In the genomic region with DNA sequence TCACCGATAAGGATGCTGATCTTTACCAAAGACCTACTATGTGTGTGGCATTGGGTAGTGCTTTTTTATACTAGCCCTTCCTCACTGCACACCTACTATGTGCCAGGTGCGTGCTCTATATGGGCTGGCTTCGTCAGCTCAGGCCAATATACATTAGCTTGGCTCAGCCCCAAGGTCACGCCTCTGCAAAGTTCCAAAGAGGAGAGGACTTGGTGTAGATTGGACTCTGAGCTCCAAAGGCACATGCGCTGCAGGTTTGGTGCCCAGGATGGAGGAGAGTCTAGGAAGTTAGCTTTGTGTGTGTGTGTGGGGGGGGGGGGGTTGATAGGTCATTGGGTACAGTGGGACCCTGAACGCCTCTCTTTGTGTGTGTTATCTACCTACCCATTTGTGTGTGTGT, we compare ENCODE assay signal across 23 mouse cellular contexts. TPM values are rescaled to one million over a fixed set of nuclear protein-coding genes. Genes with fewer than 3 reads are reported as not detected.
DNase-seq lines count a peak whose midpoint lies in the region; ATAC-seq and TF ChIP-seq lines count a peak whose summit lies in the region.
"Had no signal": no experiment of that assay in that cellular context is flagged by ENCODE, and none has a peak within 500 bp of the region (broad histone marks: within the 10 kb centered on the region; RNA-seq: fewer than 3 reads in every experiment).

No protein-coding gene starts in this region.

- no peak overlapping the region for H3K9ac ChIP-seq in lung, embryonic 14.5 days
- H3K9ac ChIP-seq in CH12.LX (ENCODE audit: insufficient read depth, low read depth), result no peak overlapping the region
- H3K9ac ChIP-seq: forebrain, embryonic 15.5 days; liver, embryonic 15.5 days had no signal

- H3K79me2 ChIP-seq in CH12.LX (replicated peaks; ENCODE audit: control insufficient read depth, extremely low read depth, insufficient read depth, poor library complexity, severe bottlenecking), result no peaks in the 10 kb centered on the region

- TF ChIP-seq POLR2A in CH12.LX (IDR thresholded peaks at IDR 0.05; ENCODE audit: low read depth, low read length), result no peak

- no peak overlapping the region for H3K27ac ChIP-seq in lung, embryonic 14.5 days (ENCODE audit: low read depth)
- H3K27ac ChIP-seq in CH12.LX (ENCODE audit: insufficient read depth, low read depth), result no peak overlapping the region
- H3K27ac ChIP-seq: forebrain, embryonic 15.5 days; hindbrain, postnatal 0 days; kidney, postnatal 0 days; limb, embryonic 10.5 days; liver, embryonic 15.5 days; macrophage had no signal

- DNase-seq in lung, embryonic 14.5 days, result peak; percentile 17
- DNase-seq in lung, postnatal 14 days, result no peak
- no peak for DNase-seq in CH12.LX (ENCODE audit: extremely low read depth)
- DNase-seq in large intestine, adult 2 months (ENCODE audit: low read depth, low spot score), result peak; percentile 42
- DNase-seq in kidney, postnatal 10 days, result no peak
- DNase-seq in layer of hippocampus, postnatal 10 days (ENCODE audit: low spot score in 2 of 2), result no peak
- DNase-seq: adrenal gland, postnatal 25 days; gastrocnemius, postnatal 14 days; heart, adult 11 months; kidney, adult 18-20 months; liver; right cerebral cortex, postnatal 14 days; thymus, postnatal 25 days had no signal

- dilution Hi-C loops in CH12.LX (cut with MboI; ENCODE audit: extremely low pct_ligation_motif_present, extremely low pct_unique_long_range_greater_than_20kb, low sequenced_read_pairs), result no loop called here

- TF ChIP-seq RAD21 in CH12.LX (IDR thresholded peaks at IDR 0.05; ENCODE audit: low read depth, low read length), result no peak

- H3K36me3 ChIP-seq in lung, embryonic 14.5 days (ENCODE audit: insufficient read depth), result no peaks in the 10 kb centered on the region
- H3K36me3 ChIP-seq in CH12.LX (replicated peaks in 1 of 2; ENCODE audit: control insufficient read depth in 1 of 2, insufficient read depth in 1 of 2, low read length in 1 of 2) (no peaks in the 10 kb centered on the region), E14TG2a.4 (ENCODE audit: insufficient read depth, low read length) (no peaks in the 10 kb centered on the region)
- H3K36me3 ChIP-seq: forebrain, embryonic 15.5 days; limb, embryonic 10.5 days; liver, embryonic 15.5 days had no signal

- no peak for ATAC-seq in lung, embryonic 14.5 days (ENCODE audit: insufficient read depth)

- no peak for TF ChIP-seq CTCF in lung, embryonic 14.5 days (IDR thresholded peaks at IDR 0.05; ENCODE audit: low read depth)
- no peak for TF ChIP-seq CTCF in CH12.LX (conservative IDR thresholded peaks at IDR 0.05 in 1 of 2, IDR thresholded peaks at IDR 0.05 in 1 of 2; ENCODE audit: low read depth in 2 of 2, low read length in 2 of 2)
- TF ChIP-seq CTCF in E14TG2a.4 (conservative IDR thresholded peaks at IDR 0.05; ENCODE audit: low read length), result no peak

- no peaks in the 10 kb centered on the region for H3K4me1 ChIP-seq in lung, embryonic 14.5 days (ENCODE audit: insufficient read depth)
- H3K4me1 ChIP-seq in CH12.LX (ENCODE audit: control insufficient read depth in 1 of 2, insufficient read depth in 2 of 2), result no peaks in the 10 kb centered on the region
- H3K4me1 ChIP-seq in E14TG2a.4 (replicated peaks; ENCODE audit: low read depth, low read length), result peaks cover 34% of the 10 kb centered on the region
- H3K4me1 ChIP-seq: liver, embryonic 15.5 days had no signal

- no peak for TF ChIP-seq EP300 in CH12.LX (IDR thresholded peaks at IDR 0.05; ENCODE audit: low read length)

- in situ Hi-C loops in CH12.LX (cut with MboI; ENCODE audit: low pct_ligation_motif_present, low pct_unique_long_range_greater_than_20kb, low sequenced_read_pairs), result no loop called here

- H3K27me3 ChIP-seq in lung, embryonic 14.5 days (ENCODE audit: insufficient read depth, low read length), result no peaks in the 10 kb centered on the region; the same call in 1 of the 2 replicates
- H3K27me3 ChIP-seq in CH12.LX (replicated peaks) (peaks cover 82% of the 10 kb centered on the region), E14TG2a.4 (ENCODE audit: insufficient read depth, low read length) (peaks cover 12% of the 10 kb centered on the region)
- H3K27me3 ChIP-seq: forebrain, embryonic 15.5 days; liver, embryonic 15.5 days had no signal

- H3K4me3 ChIP-seq in lung, embryonic 14.5 days (ENCODE audit: low read depth, low read length), result no peak overlapping the region
- no peak overlapping the region for H3K4me3 ChIP-seq in CH12.LX (replicated peaks in 1 of 3; ENCODE audit: low read depth in 2 of 3, low read length in 2 of 3, poor library complexity in 1 of 3)
- H3K4me3 ChIP-seq in E14TG2a.4 (replicated peaks; ENCODE audit: low read length), result peak overlapping the region; percentile 46; the same call in 1 of the 2 replicates
- H3K4me3 ChIP-seq: forebrain, embryonic 15.5 days; liver, embryonic 15.5 days had no signal

- no peak overlapping the region for H3K4me2 ChIP-seq in lung, embryonic 14.5 days
- no peak overlapping the region for H3K4me2 ChIP-seq in CH12.LX (ENCODE audit: insufficient read depth, low read depth, poor library complexity, severe bottlenecking)
- H3K4me2 ChIP-seq: heart, embryonic 11.5 days; liver, embryonic 15.5 days had no signal

- no peaks in the 10 kb centered on the region for H3K9me3 ChIP-seq in lung, embryonic 14.5 days (ENCODE audit: low read depth, low read length)
- H3K9me3 ChIP-seq in CH12.LX (replicated peaks; ENCODE audit: low read length), result no peaks in the 10 kb centered on the region
- no peaks in the 10 kb centered on the region for H3K9me3 ChIP-seq in E14TG2a.4 (ENCODE audit: low read length)
- H3K9me3 ChIP-seq: forebrain, embryonic 15.5 days; limb, embryonic 10.5 days; liver, embryonic 15.5 days had no signal

- WGBS in lung, embryonic 14.5 days, result 66% methylated on average over 6 of the region's 6 CpGs
- WGBS in large intestine, adult 2 months, result 31% methylated on average over 6 of the region's 6 CpGs

TF ChIP-seq in CH12.LX, 34 proteins besides CTCF, POLR2A, EP300 and RAD21:
- TF ChIP-seq E2F4 (IDR thresholded peaks at IDR 0.05; ENCODE audit: insufficient replicate concordance, low read depth, low read length) (no peak), ZC3H11A (IDR thresholded peaks at IDR 0.05; ENCODE audit: low read depth, low read length) (no peak), KAT2A (IDR thresholded peaks at IDR 0.05; ENCODE audit: insufficient replicate concordance, low read length) (no peak), MEF2A (IDR thresholded peaks at IDR 0.05; ENCODE audit: borderline replicate concordance, low read depth, low read length) (no peak), JUND (conservative IDR thresholded peaks at IDR 0.05; ENCODE audit: low read depth, low read length) (no peak), ZKSCAN1 (IDR thresholded peaks at IDR 0.05; ENCODE audit: borderline replicate concordance, low read depth, low read length) (0 out of 2 replicates have a peak, but pooled peaks have one; percentile 9), UBTF (IDR thresholded peaks at IDR 0.05; ENCODE audit: low read depth, low read length) (no peak), MAX (IDR thresholded peaks at IDR 0.05; ENCODE audit: low read length) (no peak)
TF ChIP-seq in CH12.LX: peak in this region for 1.

RNA-seq across cellular contexts. Expression of a gene that starts 17.6 kb away (rescaled TPM):
- 46.0 and 53.0 TPM in 2 replicates for polyA plus RNA-seq in lung, embryonic 14.5 days (2014; fragmentation: Nextera tagmentation; extraction: Ambion mirVana)
- not detected in 2 replicates for total RNA-seq in CH12.LX (2012; rRNA removed)
- not detected in 2 replicates for total RNA-seq in CH12.LX (2014; rRNA removed)
- not detected in 2 replicates for polyA plus RNA-seq in CH12.LX (2012; ENCODE audit: insufficient read length, low read depth)
- polyA plus RNA-seq in large intestine, adult 2 months (2012; rRNA removed), result 112 and 139 TPM in 2 replicates
- total RNA-seq in layer of hippocampus, postnatal 10 days (2021), result 10 to 100 TPM; 32.3 to 35.4 TPM
- polyA plus RNA-seq: C2C12 had no signal

RNA-seq across cellular contexts. Expression of a gene that starts 24.5 kb away (rescaled TPM):
- 27.3 TPM in 2 replicates for polyA plus RNA-seq in lung, embryonic 14.5 days (2014; fragmentation: Nextera tagmentation; extraction: Ambion mirVana)
- total RNA-seq in CH12.LX (2012; rRNA removed) (not detected in 2 replicates), CH12.LX (2014; rRNA removed) (not detected in 2 replicates)
- polyA plus RNA-seq in CH12.LX (2012; ENCODE audit: insufficient read length, low read depth), result not detected in 2 replicates
- 90.7 and 119 TPM in 2 replicates for polyA plus RNA-seq in large intestine, adult 2 months (2012; rRNA removed)
- 10 to 100 TPM; 33.6 to 33.7 TPM for total RNA-seq in layer of hippocampus, postnatal 10 days (2021)
- polyA plus RNA-seq: C2C12 had no signal

RNA-seq across cellular contexts. Expression of a gene that starts 30.2 kb away (rescaled TPM):
- polyA plus RNA-seq in lung, embryonic 14.5 days (2014; fragmentation: Nextera tagmentation; extraction: Ambion mirVana), result 26.2 and 29.6 TPM in 2 replicates
- total RNA-seq in CH12.LX (2012; rRNA removed) (not detected in 2 replicates), CH12.LX (2014; rRNA removed) (not detected in 2 replicates)
- polyA plus RNA-seq in CH12.LX (2012; ENCODE audit: insufficient read length, low read depth), result not detected in 2 replicates
- polyA plus RNA-seq in large intestine, adult 2 months (2012; rRNA removed), result 94.7 and 103 TPM in 2 replicates
- total RNA-seq in layer of hippocampus, postnatal 10 days (2021), result 10 to 100 TPM; 30.6 to 32.0 TPM
- total RNA-seq: hematopoietic stem cell, adult 5-6 weeks had no signal
- polyA plus RNA-seq: C2C12 had no signal

RNA-seq across cellular contexts. Expression of a gene that starts 32.6 kb away (rescaled TPM):
- polyA plus RNA-seq in lung, embryonic 14.5 days (2014; fragmentation: Nextera tagmentation; extraction: Ambion mirVana), result 7.9 and 8.5 TPM in 2 replicates
- total RNA-seq in CH12.LX (2012; rRNA removed) (0.04 and 0.08 TPM in 2 replicates), CH12.LX (2014; rRNA removed) (not detected in 2 replicates)
- polyA plus RNA-seq in CH12.LX (2012; ENCODE audit: insufficient read length, low read depth), result 0.14 TPM in 1 of 2 replicates, not detected in the other
- polyA plus RNA-seq in large intestine, adult 2 months (2012; rRNA removed), result 26.2 and 47.4 TPM in 2 replicates
- total RNA-seq in layer of hippocampus, postnatal 10 days (2021), result 10 to 100 TPM; 55.1 to 57.0 TPM

Comparison
In these comparisons a context has a peak if more than half of its experiments do, and no peak if none do; other contexts are left out.
1. DNase-seq: peak in lung, embryonic 14.5 days (single experiment) and large intestine, adult 2 months (single experiment); none in lung, postnatal 14 days (single experiment), CH12.LX (single experiment), kidney, postnatal 10 days (single experiment) and layer of hippocampus, postnatal 10 days (0 of 2).
2. RNA of a gene that starts 17.6 kb away (polyA plus RNA-seq): 112 to 139 TPM in large intestine, adult 2 months and 46.0 to 53.0 TPM in lung, embryonic 14.5 days; not detected in CH12.LX; every median in the first group is over 10 times any median in the second.
3. RNA of a gene that starts 24.5 kb away (polyA plus RNA-seq): 90.7 to 119 TPM in large intestine, adult 2 months and 27.3 TPM in lung, embryonic 14.5 days; not detected in CH12.LX; every median in the first group is over 10 times any median in the second.
4. RNA of a gene that starts 30.2 kb away (polyA plus RNA-seq): 94.7 to 103 TPM in large intestine, adult 2 months and 26.2 to 29.6 TPM in lung, embryonic 14.5 days; not detected in CH12.LX; every median in the first group is over 10 times any median in the second.